Mouse (Mus musculus): ENCODE measurements around the gene Atp13a2.

The Atp13a2 gene

GRCm38 (mm10) chr4:141048810-141049475, 62.3 kb downstream of the Atp13a2 start:
- DNase-seq, result no peak

- DNase-seq, result no peak
Measured at GRCm38 (mm10) chr4:141049476-141049835, 62.8 kb downstream of the Atp13a2 start.

GRCm38 (mm10) chr4:141052442-141052841, 65.8 kb downstream of the Atp13a2 start:
- no peak for DNase-seq

GRCm38 (mm10) chr4:141053138-141053537, 66.5 kb downstream of the Atp13a2 start:
- DNase-seq, result no peak

- DNase-seq, result no peak
Measured at GRCm38 (mm10) chr4:141053568-141054161, 67.0 kb downstream of the Atp13a2 start.
